Mouse (Mus musculus): Measurements from ENCODE around the gene Ccdc9b. TPM values are rescaled to one million over a fixed set of nuclear protein-coding genes. Genes with fewer than 3 reads are reported as not detected.

Ccdc9b gene
- total RNA-seq (2021), result 4.2 and 4.8 TPM in 2 replicates
- long read RNA-seq, experiment 1, result 0 reads
- long read RNA-seq, experiment 2, partial matches to known transcripts, result 0 of 1 reads
- long read RNA-seq, experiment 2, other reads (novel, unspliced or antisense), result 1 of 1 reads

DNA sequence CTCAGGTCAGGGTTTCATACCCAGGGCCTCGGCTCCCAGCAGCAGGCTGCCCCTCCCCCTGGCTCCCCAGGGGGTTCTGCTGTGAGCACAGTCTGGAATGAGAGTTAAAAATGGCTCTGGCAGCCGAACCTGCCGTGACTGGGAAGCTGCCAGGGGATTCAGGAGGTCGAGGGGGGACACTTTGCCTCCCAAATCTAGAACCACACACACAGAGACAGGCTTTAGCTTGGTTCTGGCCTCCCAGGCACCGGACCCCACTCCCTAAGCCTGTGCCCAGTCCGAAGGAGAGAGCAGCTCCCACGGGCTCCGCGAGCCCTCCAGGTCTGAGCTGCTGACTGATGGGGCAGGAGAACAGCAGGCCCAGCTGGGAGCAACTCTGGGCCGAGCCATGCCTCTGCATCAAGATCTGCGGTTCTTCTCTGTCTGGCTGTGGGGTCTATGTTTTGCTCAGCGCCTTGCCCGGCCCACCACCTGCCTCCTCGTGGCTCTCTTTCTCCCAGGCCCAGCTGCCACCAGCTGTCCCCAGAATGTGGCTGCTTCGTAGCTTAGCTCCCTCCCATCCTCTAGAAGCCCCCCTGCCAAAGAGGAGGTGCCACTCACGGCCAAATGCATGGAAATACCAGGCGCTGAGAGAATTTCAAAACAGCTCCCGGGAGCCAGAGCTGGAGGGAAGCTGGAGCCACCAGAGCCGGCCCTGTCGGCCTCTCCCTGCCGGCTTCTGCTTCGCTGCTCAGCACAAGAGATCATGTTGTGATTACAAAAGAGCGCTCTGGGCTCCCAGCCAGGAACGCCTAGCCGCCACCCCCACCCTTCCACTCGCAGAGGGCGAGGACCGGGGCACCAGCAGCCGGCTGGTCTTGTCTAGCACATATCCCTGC is at the start of gene Ccdc9b:
Gene Ccdc9b, minus strand, starts transcription at position 756 of the 878 bp plus-strand sequence.
- peak; percentile 96 for DNase-seq

- DNase-seq, result no peak
Measured at GRCm38 (mm10) chr2:118810861-118811260, 48.4 kb upstream of the Ccdc9b start.

DNA sequence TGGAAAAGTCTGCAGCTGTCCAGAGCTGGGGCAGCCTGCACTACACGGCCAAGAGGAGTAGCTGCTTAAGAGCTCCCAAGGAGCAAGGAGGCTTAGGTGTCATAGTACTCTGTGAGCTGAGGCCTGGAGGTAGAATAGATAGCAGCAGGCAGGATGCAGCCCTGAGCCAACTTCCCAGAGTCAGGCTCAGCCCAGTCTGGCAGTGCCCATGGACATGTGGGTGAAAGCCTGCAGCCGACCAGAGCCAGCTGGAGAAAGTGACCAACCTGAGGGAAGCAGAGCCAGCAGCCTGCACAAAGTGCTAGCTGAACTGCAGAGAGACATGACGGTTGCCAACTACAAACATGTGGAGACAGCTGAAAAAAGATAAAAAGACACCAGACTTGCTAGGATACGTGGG is 44.4 kb upstream of the Ccdc9b start:
- peak; percentile 62 for DNase-seq

DNA sequence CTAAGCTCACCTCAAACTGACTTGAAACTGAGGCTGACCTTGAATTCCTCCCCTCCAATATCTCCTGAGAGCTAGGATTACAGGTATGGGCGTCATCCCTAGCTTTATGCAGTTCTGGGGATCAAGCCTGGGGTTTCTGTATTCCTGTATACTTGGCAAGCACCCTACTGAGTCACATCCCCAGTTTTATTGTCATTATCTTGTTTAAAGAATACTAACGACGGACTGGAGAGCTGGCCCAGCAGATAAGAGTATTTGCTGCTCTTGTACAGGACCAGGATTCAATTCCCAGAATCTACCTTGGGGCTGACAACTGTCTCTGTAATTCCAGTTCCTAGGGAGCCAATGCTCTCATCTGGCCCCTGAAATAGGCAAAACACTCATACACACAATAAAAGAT is 43.3 kb upstream of the Ccdc9b start:
- no peak for DNase-seq

- no peak for DNase-seq
Measured at GRCm38 (mm10) chr2:118805137-118805536, 42.7 kb upstream of the Ccdc9b start.

DNA sequence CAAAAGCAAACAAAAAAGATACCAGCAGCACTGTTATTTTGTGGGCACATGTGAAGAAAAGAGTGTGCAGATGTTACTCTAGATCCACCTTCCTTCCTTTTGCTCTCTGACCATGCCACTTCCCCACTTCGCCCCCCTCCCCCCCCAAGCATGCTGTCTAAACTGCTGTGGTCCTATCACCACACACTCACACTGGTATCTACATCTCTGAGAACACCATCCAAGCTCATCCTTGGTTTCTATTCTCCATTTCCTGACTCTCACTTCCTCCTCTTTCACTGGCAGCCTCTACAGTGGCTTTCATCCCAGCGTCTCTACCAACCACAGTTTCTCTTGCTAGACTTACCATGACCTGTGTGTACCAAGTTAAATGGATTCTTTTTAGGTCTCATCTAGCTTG is 42.0 kb upstream of the Ccdc9b start:
- no peak for DNase-seq

- DNase-seq, result no peak
Measured at GRCm38 (mm10) chr2:118802542-118803118, 40.2 kb upstream of the Ccdc9b start.

DNA sequence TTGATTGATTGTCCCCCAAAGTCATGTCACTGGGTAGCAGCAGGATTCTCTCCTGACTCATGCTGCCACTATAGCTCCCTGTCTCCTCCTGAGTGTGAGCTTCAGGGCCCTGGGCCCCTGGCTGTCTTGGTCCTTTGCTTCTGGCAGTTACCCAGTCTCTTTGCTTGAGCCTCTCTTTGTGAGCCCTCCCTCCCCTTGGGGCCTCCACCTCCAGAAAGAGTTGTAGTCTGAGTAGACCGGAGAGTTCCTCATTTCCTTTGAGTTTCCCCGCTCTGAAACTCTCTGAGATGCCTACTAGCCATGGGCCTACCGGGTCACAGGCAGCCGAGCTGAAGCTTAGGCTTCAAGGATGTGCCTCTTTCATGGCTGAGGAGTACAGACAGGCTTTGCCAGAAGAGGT is 31.2 kb upstream of the Ccdc9b start:
- no peak for DNase-seq

- DNase-seq, result no peak
Measured at GRCm38 (mm10) chr2:118792259-118792613, 29.8 kb upstream of the Ccdc9b start.

DNA sequence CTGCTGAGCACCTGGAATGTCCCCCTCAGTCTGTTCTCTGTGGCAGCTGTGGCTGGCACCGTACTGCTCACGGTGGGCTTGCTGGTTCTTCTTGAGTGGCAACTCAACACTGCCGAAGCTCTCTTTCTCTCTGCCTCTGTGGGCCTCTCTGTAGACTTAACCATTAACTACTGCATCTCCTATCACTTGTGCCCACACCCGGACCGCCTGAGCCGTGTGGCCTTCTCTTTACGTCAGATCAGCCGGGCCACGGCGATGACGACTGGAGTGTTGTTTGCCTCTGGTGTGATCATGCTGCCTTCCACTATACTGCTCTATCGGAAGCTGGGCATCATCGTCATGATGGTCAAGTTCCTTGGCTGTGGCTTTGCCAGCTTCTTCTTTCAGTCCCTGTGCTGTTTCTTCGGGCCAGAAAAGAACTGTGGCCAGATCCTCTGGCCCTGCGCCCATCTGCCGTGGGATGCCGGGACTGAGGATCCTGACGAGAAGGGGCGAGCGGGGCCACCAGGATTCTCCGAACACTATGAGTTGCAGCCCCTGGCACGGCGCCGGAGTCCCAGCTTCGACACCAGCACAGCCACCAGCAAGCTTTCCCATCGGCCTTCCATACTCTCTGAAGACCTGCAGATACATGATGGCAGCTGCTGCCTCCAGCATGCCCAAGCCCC is 29.3 kb upstream of the Ccdc9b start:
- DNase-seq, result no peak

DNA sequence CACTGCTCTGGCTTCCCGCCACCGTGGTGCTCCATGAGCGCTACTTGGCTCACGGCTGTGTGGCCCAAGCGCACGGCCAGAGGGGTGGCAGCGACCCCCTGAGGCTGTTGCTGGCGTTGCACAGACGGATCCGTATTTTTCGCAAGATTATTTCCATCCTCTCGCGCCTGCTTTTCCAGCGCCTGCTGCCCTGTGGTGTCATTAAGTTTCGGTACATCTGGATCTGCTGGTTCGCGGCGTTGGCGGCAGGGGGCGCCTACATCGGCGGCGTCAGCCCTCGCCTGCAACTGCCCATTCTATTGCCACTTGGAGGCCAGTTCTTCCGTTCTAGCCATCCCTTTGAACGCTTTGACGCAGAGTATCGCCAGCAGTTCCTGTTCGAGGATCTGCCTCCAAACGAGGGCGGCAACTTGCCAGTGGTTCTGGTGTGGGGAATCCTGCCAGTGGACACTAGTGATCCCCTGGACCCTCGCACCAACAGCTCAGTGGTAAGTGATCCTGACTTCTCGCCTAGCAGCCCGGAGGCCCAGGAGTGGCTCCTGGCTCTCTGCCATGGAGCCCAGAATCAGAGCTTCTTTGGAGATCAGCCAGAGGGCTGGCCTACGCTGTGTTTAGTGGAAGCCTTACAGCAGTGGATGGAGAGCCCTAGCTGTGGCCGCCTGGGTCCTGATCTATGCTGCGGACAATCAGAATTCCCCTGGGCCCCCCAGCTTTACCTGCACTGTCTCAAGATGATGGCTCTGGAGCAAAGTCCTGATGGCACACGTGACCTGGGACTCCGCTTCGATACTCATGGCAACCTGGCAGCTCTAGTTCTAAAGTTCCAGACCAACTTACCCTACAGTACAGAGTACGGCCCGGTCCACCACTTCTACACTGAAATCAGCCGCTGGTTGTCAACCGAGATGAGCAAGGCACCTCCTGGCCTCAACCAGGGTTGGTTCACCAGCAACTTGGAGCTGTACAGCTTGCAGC is 28.4 kb upstream of the Ccdc9b start:
- DNase-seq, result peak; percentile 86

- no peak for DNase-seq
Measured at GRCm38 (mm10) chr2:118790221-118790550, 27.7 kb upstream of the Ccdc9b start.

DNA sequence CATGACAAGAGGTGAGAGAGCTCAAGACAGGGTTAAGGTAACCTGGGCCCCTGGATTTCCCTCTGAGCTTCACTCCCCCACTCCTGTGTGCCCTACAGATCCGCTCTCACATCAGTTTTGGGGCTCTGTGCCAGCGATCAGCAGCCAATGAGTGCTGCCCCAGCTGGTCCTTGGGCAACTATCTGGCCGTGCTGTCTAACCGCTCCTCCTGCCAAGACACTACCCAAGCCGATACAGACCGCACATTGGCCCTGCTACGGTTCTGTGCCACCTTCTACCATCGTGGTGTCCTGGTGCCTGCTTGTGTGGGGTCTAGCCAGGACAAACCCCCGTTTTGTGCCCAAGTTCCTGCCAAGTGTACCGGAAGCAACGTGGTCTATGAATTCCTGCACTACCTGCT is 27.0 kb upstream of the Ccdc9b start:
- peak; percentile 78 for DNase-seq

GRCm38 (mm10) chr2:118786525-118786924 is 24.1 kb upstream of the Ccdc9b start:
- no peak for DNase-seq

GRCm38 (mm10) chr2:118783663-118784062 is 21.2 kb upstream of the Ccdc9b start:
- DNase-seq, result no peak

GRCm38 (mm10) chr2:118783093-118783492 is 20.6 kb upstream of the Ccdc9b start:
- peak; percentile 57 for DNase-seq

GRCm38 (mm10) chr2:118782303-118782702 is 19.8 kb upstream of the Ccdc9b start:
- no peak for DNase-seq

GRCm38 (mm10) chr2:118781115-118781514 is 18.7 kb upstream of the Ccdc9b start:
- DNase-seq, result no peak

GRCm38 (mm10) chr2:118779504-118780480 is 17.3 kb upstream of the Ccdc9b start, which contains the start of gene Disp2:
Disp2 (plus strand) TSS chr2:118779719.
- peak; percentile 97 for DNase-seq

DNA sequence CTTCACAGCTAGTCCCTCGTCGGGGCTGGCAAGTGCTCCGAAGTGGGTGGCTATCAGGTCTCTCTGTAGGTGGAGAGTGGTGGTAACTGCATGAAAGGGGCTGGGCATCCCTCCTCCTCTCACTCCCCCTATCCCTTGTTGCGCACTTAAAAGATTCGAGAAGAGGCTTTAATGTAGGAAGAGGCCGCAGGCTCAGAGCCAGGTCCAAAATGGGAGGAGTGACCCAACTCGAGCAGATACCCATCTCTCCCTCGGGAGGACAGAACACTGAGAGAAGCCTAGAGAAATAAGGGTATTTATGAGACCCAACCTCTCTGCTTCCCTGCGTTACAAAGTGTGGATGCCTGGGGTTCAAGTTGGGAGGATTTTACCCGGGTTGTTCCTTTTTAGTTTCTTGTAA is 16.6 kb upstream of the Ccdc9b start:
- no peak for DNase-seq

DNA sequence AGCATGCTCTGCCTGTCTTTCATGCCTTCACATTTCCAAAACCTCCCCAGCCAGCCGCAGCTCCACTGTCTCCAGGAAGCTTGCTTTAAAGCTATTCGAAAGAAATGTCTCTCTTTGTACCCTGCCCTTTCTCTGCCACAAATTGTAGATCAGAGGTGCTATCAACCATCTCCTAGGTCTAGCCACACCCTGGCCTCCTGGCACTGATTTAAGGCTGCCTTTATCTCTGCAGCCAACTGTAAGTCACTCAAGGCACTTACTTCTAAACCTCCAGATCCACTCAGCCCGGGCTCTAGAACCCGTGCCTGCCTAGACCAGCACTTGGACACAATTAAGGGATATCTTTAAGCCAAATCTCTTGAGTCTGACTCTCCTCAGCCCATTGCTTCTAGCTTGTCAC is 16.0 kb upstream of the Ccdc9b start:
- no peak for DNase-seq
